Mouse (Mus musculus) ovary, postnatal 36 days (tissue): Measurements from ENCODE around the gene Hoxd11.
A peak's percentile ranks its signal among the peaks of the same experiment; 100 is the strongest.

ENCODE experiments used
- DNase-seq: peaks from one replicate; pipeline ENCODE4 v3.0.0; 2022; ENCODE audit warnings: low spot score, mixed read lengths

Hoxd11 gene

DNA sequence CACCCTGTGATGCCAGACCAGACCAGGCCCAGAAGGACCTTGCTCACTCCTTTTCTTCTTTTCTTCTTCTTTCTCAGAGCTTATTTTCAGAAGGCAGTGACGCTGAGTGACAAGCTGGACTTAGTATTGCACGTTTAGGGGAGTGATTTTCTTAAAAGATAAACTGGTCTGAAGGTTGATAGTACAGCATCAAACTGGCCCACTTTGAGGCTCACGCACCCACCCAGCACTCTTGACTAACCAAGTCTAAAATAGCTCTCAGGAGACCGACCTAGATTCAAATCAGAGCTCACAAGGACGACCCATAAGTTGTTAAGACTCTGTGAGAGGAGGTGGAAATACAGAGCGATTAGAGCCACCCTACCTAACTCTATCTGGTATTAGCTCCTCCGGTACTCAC is 12.9 kb upstream of the Hoxd11 start:
- DNase-seq: no peak

DNA sequence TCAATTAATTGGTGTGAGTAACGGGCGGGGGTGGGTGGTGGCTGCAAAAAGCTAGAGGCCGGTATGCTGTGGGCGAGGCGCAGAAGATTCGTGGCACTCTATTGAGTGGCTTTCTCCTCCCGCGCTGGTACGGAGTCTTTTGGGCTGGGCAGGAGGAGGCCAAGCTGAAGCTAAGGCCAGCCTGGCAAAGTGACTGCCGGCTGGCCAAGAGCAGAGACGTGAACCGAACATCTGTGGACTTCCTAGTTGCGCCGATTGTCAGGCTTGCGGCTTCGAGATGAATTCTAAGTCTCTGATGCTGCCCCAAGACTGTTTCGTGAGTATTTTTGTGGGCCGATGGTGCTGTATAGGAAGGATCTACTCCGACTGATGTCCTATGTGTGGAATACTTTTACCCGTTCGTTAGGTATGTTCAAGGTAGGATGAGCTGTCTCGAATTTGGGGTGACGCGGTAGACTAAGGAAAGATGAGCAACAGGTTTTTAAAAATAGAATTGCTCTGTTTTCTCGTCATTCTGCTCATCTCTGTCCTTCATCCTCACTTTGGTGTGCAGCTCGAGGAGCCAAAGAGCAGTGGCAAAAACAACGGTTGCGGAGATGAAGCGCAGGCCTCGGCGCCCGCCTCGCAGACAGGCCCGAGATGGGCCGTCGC is 12.0 kb upstream of the Hoxd11 start:
- DNase-seq: no peak

DNA sequence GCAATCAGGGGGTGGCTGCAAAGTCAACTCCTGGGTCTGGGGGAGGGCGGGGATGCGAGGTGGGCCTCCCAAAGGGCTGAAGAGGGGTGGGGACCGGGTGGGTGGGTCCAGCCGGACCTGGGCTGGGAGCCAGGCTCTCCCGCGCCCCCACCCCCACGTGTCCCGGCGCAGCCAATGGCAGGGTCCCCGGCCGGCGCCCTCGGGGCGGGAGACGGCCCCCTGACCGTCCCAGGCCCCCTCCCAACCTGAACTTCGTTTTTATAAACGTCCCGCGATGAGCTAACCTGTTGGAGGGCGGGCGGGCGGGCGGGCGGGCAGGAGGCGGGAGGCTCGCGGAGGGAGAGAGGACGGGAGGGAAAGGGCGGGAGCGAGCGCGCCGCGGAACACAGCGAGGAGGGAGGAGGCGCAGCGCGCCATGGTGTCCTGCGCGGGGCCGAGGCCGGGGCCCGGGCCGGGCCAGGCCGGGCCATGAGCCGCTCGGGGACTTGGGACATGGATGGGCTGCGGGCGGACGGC is 11.5 kb upstream of the Hoxd11 start, which contains the start of gene Hoxd13:
Gene Hoxd13, plus strand, starts transcription at position 469 of the 516 bp plus-strand sequence.
- no peak for DNase-seq

DNA sequence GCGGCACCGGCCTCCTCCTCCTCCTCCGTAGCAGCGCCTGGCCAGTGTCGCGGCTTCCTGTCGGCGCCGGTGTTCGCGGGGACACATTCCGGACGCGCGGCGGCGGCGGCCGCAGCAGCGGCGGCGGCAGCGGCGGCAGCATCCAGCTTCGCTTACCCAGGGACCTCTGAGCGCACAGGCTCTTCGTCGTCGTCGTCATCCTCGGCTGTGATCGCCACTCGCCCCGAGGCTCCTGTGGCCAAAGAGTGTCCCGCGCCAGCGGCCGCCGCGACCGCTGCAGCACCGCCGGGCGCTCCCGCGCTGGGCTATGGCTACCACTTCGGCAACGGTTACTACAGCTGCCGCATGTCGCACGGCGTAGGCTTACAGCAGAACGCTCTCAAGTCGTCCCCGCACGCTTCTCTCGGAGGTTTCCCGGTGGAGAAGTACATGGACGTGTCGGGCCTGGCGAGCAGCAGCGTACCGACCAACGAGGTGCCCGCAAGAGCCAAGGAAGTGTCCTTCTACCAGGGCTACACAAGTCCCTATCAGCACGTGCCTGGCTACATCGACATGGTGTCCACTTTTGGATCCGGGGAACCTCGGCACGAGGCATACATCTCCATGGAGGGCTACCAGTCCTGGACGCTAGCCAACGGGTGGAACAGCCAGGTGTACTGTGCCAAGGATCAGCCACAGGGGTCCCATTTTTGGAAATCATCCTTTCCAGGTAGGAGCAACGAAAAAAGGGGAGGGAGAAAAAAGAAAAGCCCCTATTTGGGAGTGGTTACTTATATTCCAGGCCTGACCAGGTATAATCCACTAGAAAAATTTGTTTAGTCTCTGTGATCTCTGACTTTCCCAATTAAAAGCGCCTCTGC is 10.8 kb upstream of the Hoxd11 start:
- no peak for DNase-seq

DNA sequence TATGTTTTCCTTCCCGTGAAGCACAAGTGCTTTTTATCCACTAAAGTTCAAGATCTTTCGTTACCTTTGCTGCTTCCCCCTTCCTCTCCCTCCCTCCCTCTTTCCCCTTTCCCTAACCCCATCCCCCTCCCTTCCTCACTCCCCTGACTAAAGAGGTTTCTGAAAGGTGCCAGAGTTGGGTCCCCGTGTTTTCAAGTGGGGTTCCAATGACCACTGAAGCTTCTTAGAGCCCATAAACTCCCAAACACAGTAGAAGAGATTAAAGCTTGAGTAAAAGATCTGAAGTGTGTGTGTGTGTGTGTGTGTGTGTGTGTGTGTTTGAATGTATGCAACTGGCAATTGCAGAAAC is 10.2 kb upstream of the Hoxd11 start:
- DNase-seq: no peak

DNA sequence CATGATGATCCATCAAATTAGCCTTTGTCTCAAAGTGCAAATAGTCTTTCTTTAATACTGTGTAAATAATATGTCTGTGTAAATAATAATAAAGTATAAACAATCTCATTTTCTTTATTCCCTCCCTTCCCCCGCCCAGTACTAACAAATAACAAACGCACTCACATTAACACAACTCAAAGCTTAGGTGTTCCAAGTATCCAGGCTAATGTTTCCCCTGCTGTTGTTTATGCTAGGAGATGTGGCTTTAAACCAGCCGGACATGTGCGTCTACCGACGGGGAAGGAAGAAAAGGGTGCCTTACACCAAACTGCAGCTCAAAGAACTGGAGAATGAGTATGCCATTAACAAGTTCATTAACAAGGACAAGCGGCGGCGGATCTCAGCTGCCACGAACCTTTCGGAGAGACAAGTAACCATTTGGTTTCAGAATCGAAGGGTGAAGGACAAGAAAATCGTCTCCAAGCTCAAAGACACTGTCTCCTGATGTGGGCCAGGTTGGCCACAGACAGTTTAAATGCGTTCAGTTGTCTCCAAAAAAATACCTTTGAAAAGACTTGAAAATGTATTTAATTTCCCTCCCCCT is 9.6 kb upstream of the Hoxd11 start:
- DNase-seq: no peak

DNA sequence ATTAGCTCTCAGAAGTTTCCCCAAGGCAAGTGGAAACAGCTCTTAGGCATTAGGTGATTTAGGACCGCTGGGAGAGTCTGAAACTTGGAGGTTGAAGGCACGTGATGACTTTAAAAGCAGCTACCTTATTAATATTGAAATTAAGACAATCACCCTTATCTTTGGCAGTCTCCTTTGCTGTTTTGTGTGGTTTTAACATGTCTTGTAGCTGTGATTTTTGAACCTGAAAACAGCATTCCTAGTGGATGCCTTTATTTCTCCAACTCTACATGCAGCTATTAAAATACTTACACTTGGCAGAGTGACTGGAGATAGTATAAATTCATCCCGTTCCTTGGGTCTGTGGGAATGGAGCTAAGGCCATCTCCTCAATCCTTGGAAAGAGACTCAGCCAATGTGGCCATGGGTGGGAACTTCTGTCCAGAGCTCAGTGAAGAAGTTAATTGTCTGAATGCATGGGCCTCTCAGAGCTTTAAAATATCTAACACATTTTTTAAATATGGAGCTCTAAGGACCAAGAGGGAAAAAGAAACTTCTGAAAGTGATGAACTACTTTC is 8.6 kb upstream of the Hoxd11 start:
- DNase-seq: no peak

DNA sequence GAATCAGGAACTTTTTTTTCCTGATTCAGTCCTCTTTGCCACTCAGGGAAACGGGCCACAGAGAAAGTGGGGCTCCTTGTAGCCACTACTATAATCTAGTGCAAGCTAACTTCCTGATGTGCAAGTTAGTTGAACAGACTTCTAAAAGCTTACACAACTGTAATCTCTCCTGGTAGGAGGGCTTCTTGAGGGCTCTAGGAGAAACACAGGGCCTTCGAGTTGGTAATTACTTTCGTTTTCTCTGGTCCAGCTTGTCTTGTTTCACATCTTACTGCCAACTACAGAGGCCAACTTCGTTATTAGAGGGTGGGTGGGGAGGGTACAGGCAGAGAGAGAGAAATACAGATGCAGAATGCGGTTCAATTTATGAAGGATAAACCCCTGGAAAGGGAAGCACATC is 7.5 kb upstream of the Hoxd11 start:
- DNase-seq: no peak

DNA sequence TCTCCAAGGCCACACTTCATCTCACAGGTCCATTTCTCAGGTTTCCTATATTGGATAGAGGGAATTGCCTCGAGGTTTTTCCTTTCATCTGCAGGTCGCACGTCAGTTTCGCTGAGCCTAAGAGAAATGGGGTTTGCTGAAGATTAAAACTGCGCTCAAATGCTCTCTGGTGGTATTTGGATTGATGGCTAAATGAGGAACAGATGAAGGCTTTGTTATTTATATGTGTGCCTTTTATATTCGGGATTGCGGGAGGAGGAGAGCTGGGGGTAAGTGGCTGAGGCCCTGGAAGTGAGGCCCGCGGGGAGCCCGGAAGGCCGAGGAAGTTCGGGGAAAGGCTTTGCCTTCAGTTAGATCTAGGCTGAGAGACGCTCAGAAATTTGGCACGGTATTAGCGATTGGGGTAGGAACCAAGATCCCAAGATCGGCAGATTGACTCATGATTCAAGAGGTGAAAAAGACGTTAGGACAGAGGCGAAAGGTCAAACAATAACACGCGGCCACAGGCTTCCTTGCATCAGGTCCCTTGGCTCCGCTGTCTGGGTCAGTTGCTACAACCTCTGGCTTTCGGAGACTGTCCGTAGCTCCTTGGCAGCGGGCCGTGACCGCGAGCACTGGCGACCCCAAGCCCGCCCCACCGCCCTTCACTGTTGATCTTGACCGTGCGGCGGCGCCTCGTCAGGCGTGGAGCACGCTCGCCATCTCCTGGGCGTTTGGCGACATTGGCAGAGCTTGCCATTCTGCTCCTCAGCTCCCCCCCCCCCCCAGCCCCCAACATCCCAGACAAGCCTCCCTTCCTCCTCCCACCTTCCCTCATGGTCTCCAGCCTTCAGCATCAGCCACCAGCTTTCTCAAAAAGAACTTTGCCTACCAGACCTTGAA is 6.6 kb upstream of the Hoxd11 start:
- peak; percentile 58 for DNase-seq

DNA sequence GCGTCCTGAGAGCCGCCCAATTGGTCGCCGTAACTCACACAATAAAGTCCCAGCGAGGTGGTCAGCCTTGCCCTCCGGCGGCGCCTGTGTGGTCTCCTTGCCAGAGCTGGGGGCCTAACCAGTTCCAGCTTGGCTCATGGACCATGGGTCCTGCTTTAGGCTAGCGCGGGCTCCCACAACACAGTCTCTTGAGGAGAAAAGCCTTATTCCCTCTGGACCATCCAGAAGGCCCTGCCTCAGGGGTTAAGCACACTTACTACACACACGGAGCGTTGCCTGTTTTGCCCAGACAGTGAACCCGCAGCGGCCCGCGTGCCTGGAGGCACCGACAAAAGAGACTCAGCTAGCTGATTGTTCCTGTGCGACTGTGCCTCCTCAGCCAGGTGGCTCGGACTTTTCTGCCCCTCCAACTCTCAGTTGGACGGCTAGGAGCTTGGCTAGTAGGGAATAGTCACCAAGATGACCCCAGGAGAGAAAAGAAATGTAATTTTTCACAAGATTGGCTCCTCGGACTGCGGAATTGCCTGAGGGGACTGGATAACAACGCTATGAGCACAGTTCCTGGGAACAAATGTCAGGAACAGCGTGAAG is 5.4 kb upstream of the Hoxd11 start:
- no peak for DNase-seq

DNA sequence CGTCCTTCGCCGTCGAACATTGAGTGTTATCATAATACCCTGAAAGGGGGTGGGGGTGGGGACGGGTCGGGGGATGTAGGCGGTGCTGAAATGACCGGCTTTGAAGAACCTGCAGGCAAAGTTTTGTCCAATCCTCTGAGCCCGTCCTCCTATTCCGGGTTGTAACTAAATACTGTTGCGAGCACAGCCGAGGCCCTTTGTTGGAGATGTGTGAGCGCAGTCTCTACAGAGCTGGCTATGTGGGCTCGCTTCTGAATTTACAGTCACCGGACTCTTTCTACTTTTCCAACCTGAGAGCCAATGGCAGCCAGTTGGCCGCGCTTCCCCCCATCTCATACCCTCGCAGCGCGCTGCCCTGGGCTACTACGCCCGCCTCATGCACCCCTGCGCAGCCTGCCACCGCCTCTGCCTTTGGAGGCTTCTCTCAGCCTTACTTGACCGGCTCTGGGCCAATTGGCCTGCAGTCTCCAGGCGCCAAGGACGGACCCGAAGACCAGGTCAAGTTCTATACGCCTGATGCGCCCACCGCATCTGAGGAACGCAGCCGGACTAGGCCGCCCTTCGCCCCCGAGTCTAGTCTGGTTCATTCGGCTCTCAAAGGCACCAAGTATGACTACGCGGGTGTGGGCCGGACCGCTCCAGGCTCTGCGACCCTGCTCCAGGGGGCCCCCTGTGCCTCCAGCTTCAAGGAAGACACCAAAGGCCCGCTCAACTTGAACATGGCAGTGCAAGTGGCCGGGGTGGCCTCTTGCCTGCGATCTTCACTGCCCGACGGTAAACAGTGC is 4.3 kb upstream of the Hoxd11 start, which contains the start of gene Hoxd12:
Gene Hoxd12, plus strand, starts transcription at position 133 of the 785 bp plus-strand sequence.
- DNase-seq: no peak

DNA sequence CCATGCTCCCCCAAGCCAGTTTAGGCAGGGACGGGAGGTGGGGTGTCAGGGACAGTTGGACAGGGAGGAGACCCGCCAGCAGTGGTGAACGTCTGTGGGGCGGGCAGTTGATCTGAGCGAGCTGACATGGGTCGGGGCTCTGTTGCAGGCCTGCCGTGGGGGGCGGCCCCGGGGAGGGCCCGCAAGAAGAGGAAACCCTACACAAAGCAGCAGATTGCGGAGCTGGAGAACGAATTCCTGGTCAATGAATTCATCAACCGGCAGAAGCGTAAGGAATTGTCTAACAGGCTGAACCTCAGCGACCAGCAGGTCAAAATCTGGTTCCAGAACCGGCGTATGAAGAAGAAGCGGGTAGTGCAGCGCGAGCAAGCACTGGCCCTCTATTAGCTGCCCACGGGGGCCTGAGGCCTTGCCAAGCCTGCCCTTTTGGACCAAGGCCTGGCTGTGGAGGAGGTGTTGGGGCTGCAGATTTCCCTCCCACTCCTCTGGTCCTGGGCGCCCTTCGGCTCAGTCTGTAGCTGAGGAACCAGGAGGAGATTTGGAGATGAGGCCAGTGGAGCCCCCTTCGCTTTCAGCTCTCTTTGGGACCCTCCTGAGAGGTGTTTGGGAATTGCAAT is 3.6 kb upstream of the Hoxd11 start:
- DNase-seq: no peak

DNA sequence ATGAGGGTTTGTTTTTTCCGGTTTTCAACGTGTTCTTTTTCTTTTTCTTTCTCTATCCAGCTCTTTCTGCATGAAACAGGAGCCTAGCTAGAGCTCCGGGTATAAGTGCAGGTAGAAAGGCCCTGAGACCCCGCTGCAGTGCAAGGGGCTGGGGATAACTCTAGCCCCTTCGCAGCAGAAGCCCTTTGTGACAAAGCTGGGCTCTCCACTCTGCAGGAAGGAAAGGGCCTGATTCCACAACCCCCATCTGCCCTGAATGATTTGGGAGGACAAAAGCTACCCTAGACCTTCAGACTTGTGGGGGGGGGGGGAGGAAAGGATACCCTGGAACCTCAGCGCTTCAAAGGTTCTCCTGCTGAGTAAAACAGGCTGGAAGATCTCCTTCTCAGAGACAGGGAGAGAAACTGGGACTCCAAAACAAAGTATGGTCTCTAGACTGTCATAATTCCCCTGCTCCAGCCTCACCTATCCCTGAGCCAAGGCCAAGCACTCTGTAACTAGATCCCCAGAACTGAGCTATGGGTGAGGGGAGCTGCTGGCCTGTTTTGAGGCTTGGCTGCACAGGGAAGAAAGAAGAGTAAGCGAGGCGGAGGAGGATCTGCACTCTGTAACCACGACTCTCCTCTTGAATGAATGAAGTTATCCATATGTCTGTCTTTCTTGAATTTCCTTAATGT is 2.8 kb upstream of the Hoxd11 start:
- DNase-seq: no peak

DNA sequence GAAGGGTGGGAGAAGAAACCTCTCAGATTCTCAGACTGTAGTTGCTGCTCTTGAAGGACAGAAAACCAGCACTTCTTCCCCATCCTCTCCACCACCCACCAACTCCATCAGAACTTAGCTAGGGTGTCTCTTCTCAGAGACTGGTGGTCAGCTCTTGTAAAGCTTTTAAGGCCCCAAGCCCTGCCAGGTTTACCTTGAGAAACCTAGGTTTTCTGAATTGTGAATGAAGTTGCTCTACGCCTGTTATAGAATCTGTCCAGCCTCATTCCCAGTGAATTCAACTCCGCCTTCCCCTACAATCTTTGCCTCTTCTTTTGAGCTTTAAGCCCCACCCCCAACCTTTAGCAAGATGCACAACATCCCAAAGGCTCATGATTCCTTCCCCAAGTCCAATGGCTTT is 2.3 kb upstream of the Hoxd11 start:
- no peak for DNase-seq

DNA sequence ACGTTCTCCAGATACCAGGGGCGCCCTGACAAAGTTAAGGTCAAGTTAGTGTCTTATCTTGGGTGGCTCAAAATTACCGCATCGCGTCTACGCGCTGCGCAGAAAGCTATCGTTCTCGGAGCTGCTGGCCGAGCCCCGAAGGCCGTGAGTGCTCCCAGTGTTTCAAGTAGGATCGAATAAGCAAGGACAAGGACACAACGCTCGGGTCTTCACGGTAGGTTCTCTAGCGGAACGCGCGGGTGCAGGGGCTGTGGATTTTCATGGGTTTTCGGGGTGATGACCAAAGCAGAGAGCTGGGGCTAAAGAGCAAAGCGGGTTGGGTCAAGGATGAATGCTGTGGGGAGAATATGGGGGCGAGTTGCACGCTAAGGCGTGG is 227 bp downstream of the Hoxd11 start:
- no peak for DNase-seq

DNA sequence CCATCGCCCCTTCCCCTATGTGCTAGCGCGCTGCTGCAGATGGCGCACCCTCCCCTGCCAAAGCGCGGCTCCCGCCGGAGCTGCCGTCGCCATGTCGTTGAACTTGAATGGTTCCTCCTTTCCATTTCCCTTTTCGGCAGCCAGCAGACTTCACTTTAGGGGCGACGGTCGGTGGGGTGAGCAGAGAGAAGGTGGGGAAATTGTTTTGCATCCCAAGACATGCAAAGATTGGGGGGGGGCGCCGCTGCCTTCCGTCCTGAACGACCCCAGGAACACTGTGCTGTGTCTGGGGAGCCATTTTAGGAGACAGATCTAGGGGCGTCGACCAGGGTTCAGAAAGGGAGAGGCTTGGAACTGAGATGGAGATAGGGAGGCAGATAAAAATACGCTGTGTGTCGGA is 623 bp downstream of the Hoxd11 start:
- DNase-seq: no peak

DNA sequence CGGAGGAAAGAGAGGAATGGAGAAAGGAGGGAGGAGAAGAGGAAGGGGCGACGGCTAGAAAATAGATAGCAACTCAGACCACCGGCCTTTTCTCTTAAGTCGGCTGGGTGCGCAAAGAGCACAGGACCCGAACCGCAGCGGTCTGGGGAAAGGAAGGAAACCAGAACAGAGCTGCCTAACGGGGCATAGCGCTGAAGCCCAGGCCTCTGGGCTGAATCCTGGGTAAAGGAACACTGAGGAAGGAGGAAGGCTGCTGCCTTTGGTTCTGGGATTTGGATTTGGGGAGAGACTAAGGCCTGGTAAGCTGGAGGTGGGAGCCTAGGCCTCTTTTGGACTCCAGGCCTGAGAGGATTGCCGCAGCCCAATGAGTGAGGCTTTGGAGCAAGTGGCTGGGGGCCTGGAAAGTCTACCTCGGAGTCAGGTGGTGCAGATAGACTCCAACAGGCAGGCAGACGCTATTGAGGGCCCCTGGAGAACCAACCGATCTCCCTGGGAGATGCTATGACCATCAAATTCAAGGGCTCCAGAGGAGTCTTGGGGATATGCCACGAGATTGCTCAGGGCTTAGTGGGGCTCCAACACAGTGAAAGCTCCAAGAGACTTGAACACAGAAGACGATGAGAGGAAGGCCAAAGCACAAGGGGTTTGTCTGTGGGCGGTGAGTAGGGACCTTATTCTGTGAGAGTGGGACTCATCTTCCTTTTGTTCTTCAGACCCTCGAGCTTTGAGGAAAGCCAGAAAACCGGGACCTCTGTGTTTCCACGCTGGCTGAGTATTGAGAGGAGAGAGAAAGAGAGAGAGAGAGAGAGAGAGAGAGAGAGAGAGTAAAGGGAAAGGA is 1.4 kb downstream of the Hoxd11 start:
- no peak for DNase-seq
